Mouse (Mus musculus): ENCODE data around the gene A930004D18Rik.
"Not testable (repeated sequence)": the region's sequence is repeated elsewhere in the genome, so short reads cannot be mapped to it uniquely, and the experiment has no call there.

- not testable (repeated sequence) for TF ChIP-seq POLR2A (IDR thresholded peaks at IDR 0.05; ENCODE audit: borderline replicate concordance, control insufficient read depth, low read depth, low read length); CTCF (IDR thresholded peaks at IDR 0.05; ENCODE audit: control insufficient read depth, insufficient read depth, low read length)
Measured at GRCm38 (mm10) chr2:17978251-17978650, 59.3 kb downstream of the A930004D18Rik start.
